Mouse (Mus musculus) limb, embryonic 11.5 days (tissue): ENCODE results near the gene Cort. TPM values are rescaled to one million over a fixed set of nuclear protein-coding genes. Genes with fewer than 3 reads are reported as not detected.
A peak's percentile ranks its signal among the peaks of the same experiment; 100 is the strongest.
"Not testable (repeated sequence)": the region's sequence is repeated elsewhere in the genome, so short reads cannot be mapped to it uniquely, and the experiment has no call there.

Experiments used
- ATAC-seq: fragments of 200-750 bp; cut with Nextera tagmentation; 2 replicates; pipeline ENCODE4 v1.8.0; 2017; ENCODE audit warnings: low read depth; ENCODE audit not compliant: insufficient number of reproducible peaks, low FRiP score, low TSS enrichment
- DNase-seq: peaks from one replicate; pipeline ENCODE4 v3.0.0-alpha.2; 2015; ENCODE audit warnings: low spot score
- H3K27ac ChIP-seq: fragments of 300-500 bp; sonication (generic); replicated peaks from 2 replicates; pipeline ENCODE4 v1.5.1; 2014; ENCODE audit warnings: low read depth, mild to moderate bottlenecking, low read length
- H3K27me3 ChIP-seq: fragments of 300-500 bp; sonication (generic); 2 replicates; pipeline ENCODE4 v1.6.1; 2014; ENCODE audit warnings: mild to moderate bottlenecking, low read length, mixed read lengths; ENCODE audit not compliant: control insufficient read depth, insufficient read depth
- H3K36me3 ChIP-seq: fragments of 300-500 bp; sonication (generic); 2 replicates; pipeline ENCODE4 v1.6.1; 2014; ENCODE audit warnings: mild to moderate bottlenecking, low read length, moderate library complexity, mixed read lengths; ENCODE audit not compliant: control insufficient read depth, insufficient read depth
- H3K4me1 ChIP-seq: fragments of 300-500 bp; sonication (generic); 2 replicates; pipeline ENCODE4 v1.6.1; 2014; ENCODE audit warnings: low read length, mixed read lengths; ENCODE audit not compliant: control insufficient read depth, insufficient read depth
- H3K4me2 ChIP-seq: fragments of 300-500 bp; sonication (generic); 2 replicates; pipeline ENCODE4 v1.6.1; 2014; ENCODE audit warnings: low read depth, mild to moderate bottlenecking, moderate library complexity; ENCODE audit not compliant: severe bottlenecking
- H3K4me3 ChIP-seq: fragments of 300-500 bp; sonication (generic); 2 replicates; pipeline ENCODE4 v1.5.1; 2014; ENCODE audit warnings: low read depth, low read length
- H3K9ac ChIP-seq: fragments of 300-500 bp; sonication (generic); 2 replicates; pipeline ENCODE4 v1.6.1; 2014; ENCODE audit warnings: mild to moderate bottlenecking, low read length
- H3K9me3 ChIP-seq: fragments of 300-500 bp; sonication (generic); 2 replicates; pipeline ENCODE4 v1.6.1; 2016; ENCODE audit warnings: low read length; ENCODE audit not compliant: control insufficient read depth
- WGBS: fragments of 180-500 bp; shearing (Covaris S2); extraction: QIAGEN DNeasy Blood & Tissue Kit; methylation state at CpG from one replicate; pipeline ENCODE4 v1.1.7; 2014; 5-methylcytosine and 5-hydroxymethylcytosine counted together
- polyA plus RNA-seq: library from polyadenylated mRNA; unstranded; fragments of >200 nt; fragmentation: Nextera tagmentation; extraction: Ambion mirVana; gene quantifications from 2 replicates; pipeline ENCODE4 v1.2.1, GENCODE M21; 2014

Gene Cort
- polyA plus RNA-seq, 1 experiment from 2014 or later, result not detected

DNA sequence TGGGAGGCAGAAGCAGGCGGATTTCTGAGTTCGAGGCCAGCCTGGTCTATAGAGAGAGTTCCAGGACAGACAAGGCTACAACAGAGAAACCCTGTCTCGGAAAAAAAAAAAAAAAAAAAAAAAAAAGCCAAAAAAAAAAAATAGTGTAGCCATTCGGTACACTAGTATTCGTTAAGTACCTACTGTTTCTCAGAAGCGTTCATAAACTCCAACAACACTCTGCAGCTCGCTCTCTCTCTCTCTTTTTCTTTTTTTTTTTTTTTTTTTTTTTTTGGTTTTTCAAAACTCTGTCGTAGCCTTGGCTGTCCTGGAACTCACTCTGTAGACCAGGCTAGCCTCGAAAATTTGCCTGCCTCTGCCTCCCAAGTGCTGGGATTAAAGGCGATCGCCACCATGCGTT, 26.1 kb downstream of the Cort start:
- H3K27me3 ChIP-seq, H3K4me2 ChIP-seq, H3K27ac ChIP-seq, H3K4me1 ChIP-seq, H3K36me3 ChIP-seq, H3K9me3 ChIP-seq, H3K9ac ChIP-seq, ATAC-seq, DNase-seq, H3K4me3 ChIP-seq: not testable (repeated sequence)
- WGBS, result 87% methylated on average over 12 of the region's 12 CpGs

DNA sequence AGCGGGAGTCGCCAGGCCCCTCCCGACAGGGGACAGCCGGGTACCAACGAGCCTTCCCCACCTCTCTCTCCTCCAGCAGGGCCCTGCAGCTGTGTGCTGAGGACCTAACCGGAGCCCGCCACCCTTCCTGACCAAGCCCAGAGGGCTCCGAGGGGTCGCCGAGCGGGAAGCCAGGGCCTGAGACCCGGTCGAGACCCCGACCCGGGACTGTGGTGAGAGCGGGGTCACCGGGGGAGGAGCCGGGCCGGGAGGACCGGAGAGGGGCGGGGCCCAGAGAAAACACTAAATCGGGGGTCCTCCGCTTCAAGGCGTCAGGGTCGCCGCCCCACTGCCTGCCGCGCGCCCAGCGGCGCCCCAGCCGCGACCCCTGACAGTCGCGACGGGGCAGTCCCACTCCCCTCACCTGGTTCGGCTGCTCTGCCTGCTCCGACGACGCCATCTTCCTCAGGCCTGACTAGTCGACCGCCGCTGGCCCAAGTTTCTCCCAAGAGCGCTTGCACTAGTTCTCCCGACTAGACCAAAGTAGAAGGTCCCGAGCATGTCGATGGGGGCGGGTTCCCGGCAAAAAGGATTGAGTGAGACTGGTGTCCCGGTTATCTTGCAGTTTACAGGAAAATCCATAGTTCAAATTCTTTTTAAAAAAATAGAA, 27.1 kb downstream of the Cort start, which contains the start of gene Pex14:
Pex14 (minus strand) TSS at position 508 of the 649 bp plus-strand sequence.
- Histone ChIP-seq H3K4me3 (peak within 1 kb of the TSS; percentile 96), H3K4me1 (peaks cover 7% of the 10 kb centered on the region; the same call in 1 of the 2 replicates), H3K9me3 (no peaks in the 10 kb centered on the region), H3K9ac (peak within 1 kb of the TSS; percentile 81), H3K36me3 (no peaks in the 10 kb centered on the region), H3K4me2 (peak within 1 kb of the TSS; percentile 85), H3K27ac (0 out of 2 replicates have a peak within 1 kb of the TSS, but pooled peaks have one; percentile 30), H3K27me3 (no peaks in the 10 kb centered on the region)
- ATAC-seq, result peak; percentile 61
- WGBS, result under 1% methylated on average over 50 of the region's 50 CpGs
- DNase-seq, result peak; percentile 92

DNA sequence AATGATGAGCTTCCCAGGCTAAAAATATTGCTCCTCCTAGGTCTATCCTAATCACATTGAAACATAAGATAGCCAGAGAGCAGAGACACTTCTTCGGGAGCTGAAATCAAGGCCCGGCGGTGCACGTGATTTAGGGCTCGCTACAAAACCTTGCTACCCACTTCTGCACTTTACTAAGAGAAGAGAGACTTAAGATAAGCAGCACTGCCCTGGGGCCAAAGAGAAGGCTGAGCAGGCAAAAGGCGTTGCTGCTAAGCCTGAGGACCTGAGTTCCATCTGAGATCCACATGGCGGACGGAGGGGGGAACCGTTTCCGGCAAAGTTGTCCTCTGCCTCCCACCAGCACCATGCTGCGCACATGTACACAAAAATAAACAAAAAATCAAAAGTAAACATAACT, 28.0 kb downstream of the Cort start:
- Histone ChIP-seq H3K9me3 (no peaks in the 10 kb centered on the region), H3K36me3 (peaks cover 3% of the 10 kb centered on the region; the same call in 1 of the 2 replicates), H3K4me3 (peak overlapping the region; percentile 96), H3K27ac (no peak overlapping the region), H3K9ac (peak overlapping the region; percentile 81), H3K27me3 (no peaks in the 10 kb centered on the region), H3K4me1 (peaks cover 7% of the 10 kb centered on the region; the same call in 1 of the 2 replicates), H3K4me2 (peak overlapping the region; percentile 85)
- DNase-seq (no peak), ATAC-seq (no peak)
- WGBS, result 16% methylated on average over 11 of the region's 11 CpGs

DNA sequence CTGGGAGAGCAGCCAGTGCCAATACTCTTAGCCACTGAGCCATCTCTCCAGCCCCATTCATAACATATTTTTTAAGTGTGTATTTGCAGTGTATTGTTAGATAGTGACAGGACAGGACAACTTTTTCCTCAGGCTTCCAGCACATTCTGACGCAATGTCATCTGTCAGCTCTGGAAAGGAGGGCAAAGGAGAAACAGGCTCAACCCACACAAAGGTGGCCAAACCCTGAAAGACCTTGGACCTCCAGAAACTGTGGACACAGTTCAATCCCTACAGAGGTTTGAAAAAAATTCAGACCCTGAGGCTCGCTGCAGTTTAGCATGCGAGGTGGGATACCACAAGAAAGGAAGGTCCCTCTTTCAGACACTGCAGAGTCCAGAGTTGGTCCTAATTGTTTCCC, 28.6 kb downstream of the Cort start:
- DNase-seq, result no peak
- no peak overlapping the region for H3K9ac ChIP-seq
- peak overlapping the region; percentile 85 for H3K4me2 ChIP-seq
- no peak overlapping the region for H3K27ac ChIP-seq
- ATAC-seq, result no peak
- no peak overlapping the region; the same call in 1 of the 2 replicates for H3K4me3 ChIP-seq
- H3K27me3 ChIP-seq, result no peaks in the 10 kb centered on the region
- H3K9me3 ChIP-seq, result no peaks in the 10 kb centered on the region
- peaks cover 7% of the 10 kb centered on the region; the same call in 1 of the 2 replicates for H3K4me1 ChIP-seq
- peaks cover 3% of the 10 kb centered on the region; the same call in 1 of the 2 replicates for H3K36me3 ChIP-seq
- WGBS, result 77% methylated on average over 3 of the region's 3 CpGs

DNA sequence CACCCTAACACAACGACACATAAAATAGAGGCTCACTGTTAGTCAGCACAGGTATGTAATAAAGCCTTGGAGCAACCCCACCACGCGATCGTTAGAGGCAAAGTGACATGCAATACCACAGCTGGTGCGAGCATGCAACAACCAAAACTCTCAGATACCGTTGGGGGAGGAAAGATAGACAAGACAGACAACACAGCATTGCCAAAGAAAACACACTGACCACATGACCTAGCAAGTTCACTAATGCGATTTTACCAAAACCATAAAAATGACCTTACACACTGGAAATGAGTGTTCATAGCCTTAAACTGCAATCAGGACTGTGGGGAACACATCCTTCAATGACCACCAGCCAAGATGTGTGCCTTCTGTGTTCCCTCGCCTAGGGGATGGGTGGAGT, 35.2 kb downstream of the Cort start:
- Histone ChIP-seq H3K4me1 (no peaks in the 10 kb centered on the region), H3K9ac (no peak overlapping the region), H3K4me3 (no peak overlapping the region), H3K27me3 (no peaks in the 10 kb centered on the region), H3K4me2 (no peak overlapping the region), H3K27ac (no peak overlapping the region), H3K36me3 (peaks cover 3% of the 10 kb centered on the region; the same call in 1 of the 2 replicates), H3K9me3 (no peaks in the 10 kb centered on the region)
- ATAC-seq, result no peak
- DNase-seq, result no peak
- 86% methylated on average over 8 of the region's 8 CpGs for WGBS

DNA sequence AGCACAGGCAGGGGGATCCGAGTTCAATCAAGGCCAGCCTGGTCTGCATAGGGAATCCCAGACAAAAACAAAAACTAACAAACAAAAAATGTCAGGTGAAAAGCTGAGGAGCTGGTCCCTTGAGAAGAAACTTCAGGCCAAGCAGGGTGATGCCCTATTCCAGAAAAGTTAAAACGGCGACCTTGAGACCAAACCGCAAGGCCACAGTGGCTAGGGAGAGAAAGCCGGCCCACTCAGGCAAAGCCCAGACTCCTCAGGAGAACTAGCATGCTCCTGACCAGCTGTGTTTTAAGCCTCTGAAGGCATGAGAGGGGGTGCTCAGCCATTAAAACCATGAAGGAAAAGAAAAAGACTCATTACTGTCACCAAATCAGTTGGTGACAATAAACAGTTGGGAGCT, 41.2 kb downstream of the Cort start:
- Histone ChIP-seq H3K4me2 (no peak overlapping the region), H3K27ac (no peak overlapping the region), H3K9me3 (no peaks in the 10 kb centered on the region), H3K27me3 (no peaks in the 10 kb centered on the region), H3K9ac (no peak overlapping the region), H3K4me3 (no peak overlapping the region), H3K36me3 (no peaks in the 10 kb centered on the region), H3K4me1 (no peaks in the 10 kb centered on the region)
- ATAC-seq (no peak), DNase-seq (no peak)
- 79% methylated on average over 5 of the region's 5 CpGs for WGBS

DNA sequence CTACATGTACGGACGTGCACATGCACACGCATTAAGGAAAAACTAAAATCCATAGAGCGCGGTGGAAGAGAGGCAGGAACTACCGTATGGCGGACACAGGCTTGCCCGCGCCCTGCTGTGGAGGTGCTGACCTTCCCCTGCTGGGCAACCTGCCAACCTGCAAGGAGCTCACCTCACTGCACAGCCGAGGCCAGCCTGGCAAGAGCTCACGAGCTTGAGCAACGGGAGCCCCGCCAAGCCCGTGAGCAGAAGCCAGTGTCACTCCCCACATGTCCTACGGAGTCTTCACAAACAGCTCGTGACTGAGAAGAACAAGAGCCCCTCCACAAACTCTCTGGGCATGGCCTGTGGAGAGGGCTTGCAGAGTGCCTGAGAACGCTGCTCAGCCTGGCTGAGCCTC, 45.0 kb downstream of the Cort start:
- H3K4me2 ChIP-seq, result no peak overlapping the region
- WGBS, result 86% methylated on average over 17 of the region's 17 CpGs
- ATAC-seq (no peak), DNase-seq (no peak)
- H3K27me3 ChIP-seq, result no peaks in the 10 kb centered on the region
- H3K4me3 ChIP-seq, result no peak overlapping the region
- no peak overlapping the region for H3K27ac ChIP-seq
- no peaks in the 10 kb centered on the region for H3K9me3 ChIP-seq
- no peak overlapping the region for H3K9ac ChIP-seq
- no peaks in the 10 kb centered on the region for H3K4me1 ChIP-seq
- H3K36me3 ChIP-seq, result no peaks in the 10 kb centered on the region

DNA sequence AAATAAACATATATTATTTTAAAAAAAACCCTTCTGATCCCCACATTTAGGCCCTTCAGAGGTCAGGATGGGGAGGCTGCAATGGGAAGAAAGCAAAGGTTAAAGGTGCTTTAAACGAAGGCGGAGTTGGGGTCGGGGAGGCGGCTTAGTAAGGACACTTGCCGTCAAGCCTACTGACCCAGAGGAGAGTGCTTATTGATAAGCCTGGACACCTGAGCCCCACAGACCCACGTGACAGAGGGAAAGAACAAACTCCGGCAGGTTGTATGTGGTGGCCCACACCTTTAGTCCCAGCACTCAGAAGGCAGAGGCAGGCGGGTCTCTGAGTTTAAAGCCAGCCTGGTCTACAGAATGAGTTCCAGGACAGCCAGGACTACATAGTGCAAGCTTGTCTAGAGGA, 46.5 kb downstream of the Cort start:
- Histone ChIP-seq H3K9ac (no peak overlapping the region), H3K36me3 (peaks cover 2% of the 10 kb centered on the region; the same call in 1 of the 2 replicates), H3K4me2 (no peak overlapping the region), H3K4me3 (no peak overlapping the region), H3K4me1 (no peaks in the 10 kb centered on the region), H3K27me3 (no peaks in the 10 kb centered on the region), H3K27ac (no peak overlapping the region), H3K9me3 (no peaks in the 10 kb centered on the region)
- DNase-seq (no peak), ATAC-seq (no peak)
- 91% methylated on average over 8 of the region's 8 CpGs for WGBS
